Mouse (Mus musculus) brain, adult 2 months (tissue): ENCODE measurements at regions not wholly inside any gene's neighbourhood (a gene's known extent, or its start where the extent isn't known, plus 50 kb on each side); places are given as distances from the start of the nearest gene placed in this dataset.
"Not testable (repeated sequence)": the region's sequence is repeated elsewhere in the genome, so short reads cannot be mapped to it uniquely, and the experiment has no call there.

Source experiments
- DNase-seq: peaks from one replicate; pipeline ENCODE4 v3.0.0; 2011; ENCODE audit warnings: low read depth, low spot score

DNA sequence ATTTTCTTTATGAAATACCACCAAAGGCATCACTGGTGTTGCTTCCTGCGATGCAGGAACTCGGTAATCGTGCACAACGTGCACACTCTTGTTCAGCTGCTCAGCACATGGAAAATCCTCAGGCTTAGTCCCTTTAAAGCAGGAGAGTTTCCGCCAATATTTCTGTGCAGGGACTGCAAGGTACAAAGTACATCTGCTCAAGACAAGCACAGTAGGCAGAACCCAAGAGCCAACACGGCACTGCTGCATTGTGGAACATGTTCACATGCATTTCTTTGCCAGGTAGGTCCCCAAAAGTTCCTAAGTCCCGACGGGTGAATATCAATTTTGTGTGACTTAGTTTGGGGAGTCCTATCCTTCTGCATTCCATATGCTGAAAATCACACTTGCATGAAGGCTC is 808.0 kb upstream of the Pou3f3 start:
- DNase-seq: no peak

GRCm38 (mm10) chr1:41888213-41888612 is 807.4 kb upstream of the Pou3f3 start:
- no peak for DNase-seq

DNA sequence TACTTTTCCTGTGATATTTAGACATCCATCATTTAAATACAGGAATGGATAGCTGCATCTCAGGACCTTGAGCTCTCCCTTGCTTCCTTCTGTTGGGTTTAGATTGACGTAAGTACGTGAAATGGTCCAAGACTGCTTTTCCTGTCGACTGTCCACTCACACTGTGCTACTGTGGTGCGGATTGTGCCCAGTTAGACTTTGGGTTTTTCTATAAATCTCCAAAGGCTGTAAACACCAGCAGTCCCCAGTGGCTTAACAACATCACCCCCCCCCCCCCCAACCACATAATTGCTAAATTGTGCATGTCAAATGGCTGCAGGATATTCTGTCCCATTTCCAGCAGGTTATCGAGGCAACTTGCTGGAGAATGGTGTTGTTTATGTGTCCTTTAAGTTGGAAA is 806.6 kb upstream of the Pou3f3 start:
- DNase-seq: no peak

DNA sequence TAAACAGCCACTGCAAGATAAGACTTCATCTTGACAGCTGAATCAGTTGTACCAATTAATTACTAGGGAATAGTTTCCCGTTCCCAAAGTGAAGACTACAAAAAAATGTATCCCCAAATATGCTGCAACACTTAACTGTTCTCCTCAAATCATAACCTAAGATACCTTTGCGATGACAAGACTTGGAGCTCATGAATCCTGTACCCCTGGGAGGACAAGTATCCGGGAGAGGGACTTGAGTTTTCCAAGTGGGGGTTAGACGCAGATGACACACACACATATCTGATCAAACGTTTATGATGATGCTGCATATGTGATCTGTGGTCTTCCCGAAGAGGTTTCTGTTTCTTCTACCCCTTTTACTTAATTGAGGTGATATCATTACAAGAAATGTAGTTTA is 805.6 kb upstream of the Pou3f3 start:
- no peak for DNase-seq

DNA sequence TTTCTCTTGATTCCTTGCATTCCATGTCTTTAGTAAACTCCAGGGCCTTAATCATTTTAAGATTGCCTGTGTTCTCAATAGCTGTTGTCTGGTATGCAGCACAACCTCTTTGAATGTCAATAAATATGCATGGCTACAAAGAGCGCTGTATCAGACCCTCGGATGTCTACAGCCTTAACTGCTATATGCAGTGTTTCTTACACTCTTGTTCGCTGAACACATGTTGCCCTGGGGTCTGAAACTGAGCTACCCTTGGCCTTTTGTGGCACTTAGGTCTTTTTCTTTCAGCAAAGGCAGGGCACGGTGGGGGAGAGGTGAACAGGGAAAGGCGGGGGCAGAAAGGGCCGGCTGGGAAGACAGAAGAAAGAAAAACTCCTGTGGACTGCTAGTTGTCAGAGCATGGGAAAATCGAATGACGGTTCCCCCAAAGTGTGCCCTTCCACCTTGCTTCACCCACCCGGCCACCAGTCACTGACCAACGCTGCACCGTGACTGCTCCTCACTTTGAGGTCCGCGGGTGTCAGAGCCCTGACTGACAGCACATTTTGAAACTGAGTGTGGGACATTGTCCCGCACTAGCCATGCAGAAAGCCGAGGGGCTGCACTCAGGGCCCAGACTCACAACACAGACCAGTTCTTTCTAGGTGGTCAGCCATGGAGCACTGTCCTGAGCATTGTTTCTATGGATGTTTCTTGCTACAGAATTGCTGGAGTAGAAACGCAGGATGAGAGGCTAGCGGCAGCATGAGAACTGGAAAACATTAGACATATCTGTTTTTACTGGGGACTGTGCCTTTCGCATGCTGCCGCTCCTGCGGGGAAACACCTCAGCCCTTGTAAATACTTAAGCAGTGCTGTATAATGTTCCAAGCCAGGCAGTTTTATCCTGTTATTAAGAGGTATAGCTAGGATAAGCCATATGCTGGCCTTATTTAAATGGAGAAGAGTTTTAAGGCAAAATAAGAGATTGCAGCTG is 804.6 kb upstream of the Pou3f3 start:
- no peak for DNase-seq

GRCm38 (mm10) chr1:41891730-41892129 is 803.8 kb upstream of the Pou3f3 start:
- peak; percentile 55 for DNase-seq

- DNase-seq: no peak
These were observed 803.2 kb upstream of the Pou3f3 start for GRCm38 (mm10) chr1:41892376-41892775.

DNA sequence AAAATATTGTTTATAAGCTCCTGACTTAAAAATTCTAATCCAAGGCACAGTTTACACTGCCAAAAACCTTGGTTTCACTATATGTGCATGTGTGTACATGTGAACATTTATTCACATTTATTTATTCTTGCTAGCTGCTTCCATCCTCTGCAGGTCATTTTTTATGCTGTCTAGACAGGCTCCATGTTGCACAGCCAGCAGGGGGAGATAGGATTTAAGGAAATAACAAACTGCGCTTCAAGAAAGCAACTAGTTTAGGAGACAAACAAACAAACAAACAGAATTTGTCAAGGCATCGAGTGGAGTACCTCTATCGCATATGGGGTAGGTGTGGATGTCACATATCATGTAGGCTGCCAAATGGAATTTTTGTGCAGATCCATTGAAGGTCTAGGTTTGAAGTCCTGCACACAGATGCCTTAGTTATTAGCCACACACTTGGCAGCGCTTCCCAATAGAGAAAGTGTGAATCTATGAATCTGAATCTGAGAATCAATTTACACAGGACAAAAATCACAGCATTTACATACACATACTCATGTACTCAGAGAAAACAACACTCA is 797.7 kb upstream of the Pou3f3 start:
- peak; percentile 74 for DNase-seq

DNA sequence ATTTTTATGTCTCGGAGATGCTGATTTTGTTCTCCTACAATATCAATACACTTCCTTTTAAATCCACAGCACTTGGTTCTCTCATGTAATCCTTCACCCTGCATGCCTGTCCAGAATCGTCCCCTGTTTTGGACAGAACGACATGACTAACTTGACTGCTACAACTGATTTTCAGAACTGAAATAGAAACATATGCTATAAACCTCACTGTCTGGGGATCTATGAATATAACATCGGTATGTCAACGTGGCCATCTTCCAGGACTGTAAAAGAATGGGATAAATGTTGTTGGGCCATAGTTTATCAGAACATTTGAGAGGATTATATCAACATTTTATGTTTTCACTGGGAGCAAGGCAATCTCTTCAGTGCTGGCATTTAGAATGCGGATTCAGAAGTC is 795.2 kb upstream of the Pou3f3 start:
- no peak for DNase-seq

GRCm38 (mm10) chr1:41905971-41906370 is 789.6 kb upstream of the Pou3f3 start:
- peak; percentile 54 for DNase-seq

DNA sequence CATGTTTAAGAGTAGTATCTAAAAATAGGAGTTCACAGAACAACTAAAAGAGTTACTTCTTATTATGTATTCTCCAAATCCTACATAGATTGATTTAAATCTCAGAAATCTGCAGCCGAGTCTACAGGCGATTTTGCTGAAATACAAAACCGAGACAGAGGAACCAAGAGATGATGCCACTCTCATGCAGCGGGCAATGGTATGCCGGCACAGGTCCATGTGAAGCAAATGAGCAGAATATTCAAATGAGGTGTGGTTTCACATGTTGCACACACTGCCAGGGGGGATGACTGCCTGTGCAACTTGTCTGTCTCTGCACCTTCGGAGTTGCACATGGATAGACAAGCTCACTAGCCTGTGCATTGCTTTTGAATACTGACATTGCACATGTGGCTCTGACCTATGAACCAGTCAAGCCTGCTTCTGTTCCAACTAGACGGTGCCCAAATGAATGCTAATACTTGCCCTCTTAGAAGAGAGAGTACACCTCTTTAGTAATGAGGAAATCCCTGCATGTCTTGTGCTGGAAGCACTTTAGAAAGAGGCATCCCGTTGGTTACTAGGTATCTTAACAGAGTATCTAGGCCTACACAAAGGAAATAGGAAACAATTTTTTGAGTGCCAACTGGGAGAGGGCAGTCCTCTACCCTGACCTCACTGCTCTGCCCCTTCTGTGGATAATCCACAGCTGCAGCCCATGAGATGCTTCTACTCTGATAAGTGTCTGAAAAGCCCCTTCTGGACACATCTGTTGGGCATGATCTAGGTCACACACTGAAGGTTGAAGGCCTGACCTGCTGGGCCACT is 787.4 kb upstream of the Pou3f3 start:
- DNase-seq: no peak

DNA sequence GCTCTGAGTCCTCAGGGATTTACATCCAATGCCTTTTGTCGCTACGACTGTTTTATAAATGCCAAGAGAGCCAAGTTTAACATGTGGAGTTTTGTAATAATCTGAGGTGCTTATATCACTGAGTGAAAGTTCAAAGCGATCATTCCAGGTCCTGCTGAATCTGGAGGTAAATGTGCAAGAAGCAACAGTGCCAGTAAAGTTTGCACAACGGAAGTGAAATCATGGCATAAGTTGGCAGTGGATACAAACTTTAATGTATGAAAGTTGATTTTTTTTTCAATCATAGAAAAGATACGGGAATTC is 786.8 kb upstream of the Pou3f3 start:
- no peak for DNase-seq

- DNase-seq: no peak
These were observed 785.8 kb upstream of the Pou3f3 start for GRCm38 (mm10) chr1:41909799-41910198.

GRCm38 (mm10) chr1:41916730-41917347 is 778.7 kb upstream of the Pou3f3 start:
- no peak for DNase-seq

GRCm38 (mm10) chr1:41917807-41918206 is 777.8 kb upstream of the Pou3f3 start:
- not testable (repeated sequence) for DNase-seq

DNA sequence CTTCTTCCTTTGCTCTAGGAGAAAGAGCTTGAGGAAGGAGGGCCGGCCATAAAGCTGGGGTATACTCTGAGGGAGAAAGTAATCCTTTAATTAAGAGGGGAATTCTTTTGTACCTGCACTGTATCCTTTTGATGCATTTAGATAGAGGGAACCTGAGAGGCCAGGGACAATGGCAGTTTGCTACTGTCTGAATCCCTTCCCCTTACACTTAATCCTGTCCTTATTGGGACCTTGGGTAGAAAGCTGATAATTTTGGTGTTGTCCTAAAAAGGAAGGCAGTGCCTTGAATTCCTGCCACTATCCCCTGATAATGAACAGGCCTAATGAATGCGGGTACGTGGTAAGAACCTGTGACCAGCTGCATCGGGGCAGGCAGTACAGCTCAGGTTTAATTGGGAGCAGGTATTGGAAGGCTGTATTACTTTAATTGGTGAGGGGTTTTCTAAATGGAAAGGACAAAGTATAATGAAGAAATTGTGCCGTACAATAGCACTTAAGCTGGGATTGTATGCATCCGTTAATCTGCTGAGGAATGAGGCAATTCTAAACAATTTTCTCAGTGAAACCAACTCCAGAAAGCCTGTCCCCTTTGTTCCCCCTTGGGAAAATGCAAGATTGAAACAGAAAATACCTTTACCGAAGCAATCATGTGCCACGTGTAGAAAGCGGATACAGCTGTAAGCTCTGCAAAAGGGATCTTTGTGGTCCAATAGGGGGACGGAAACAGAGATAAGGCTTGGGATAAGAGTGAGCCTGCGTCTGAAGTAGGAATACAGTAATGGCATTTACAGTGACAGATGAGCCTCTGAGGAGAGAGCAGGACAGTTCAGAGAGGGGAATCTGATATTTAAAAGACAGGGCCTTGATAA is 776.9 kb upstream of the Pou3f3 start:
- DNase-seq: no peak

GRCm38 (mm10) chr1:41933777-41934176 is 761.8 kb upstream of the Pou3f3 start:
- DNase-seq: no peak

- DNase-seq: no peak
These were observed 759.6 kb upstream of the Pou3f3 start for GRCm38 (mm10) chr1:41935912-41936478.

- peak; percentile 42 for DNase-seq
These were observed 734.6 kb upstream of the Pou3f3 start for GRCm38 (mm10) chr1:41960982-41961381.

DNA sequence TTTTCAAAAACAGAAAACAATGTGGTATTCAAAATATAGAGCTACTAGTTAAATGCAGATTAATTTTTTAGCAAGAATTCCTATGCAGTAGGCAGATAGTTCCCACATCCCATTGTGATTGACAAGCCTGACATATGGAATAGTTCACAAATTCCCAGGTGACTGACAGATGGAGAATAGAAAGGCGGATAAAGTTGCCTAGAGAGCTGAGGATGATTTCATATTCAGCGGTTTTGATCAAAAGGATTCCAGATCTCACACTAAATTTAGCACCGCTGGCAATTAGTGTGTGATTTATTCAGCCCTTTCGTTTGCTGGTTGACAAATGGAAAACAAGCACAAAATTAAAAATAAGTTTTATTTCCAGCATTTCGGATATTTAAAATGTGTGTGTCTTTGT is 714.0 kb upstream of the Pou3f3 start:
- DNase-seq: peak; percentile 53

- DNase-seq: peak; percentile 64
These were observed 689.3 kb upstream of the Pou3f3 start for GRCm38 (mm10) chr1:42006235-42006634.
